Mouse (Mus musculus): Measurements from ENCODE around the gene Adamts17. TPM values are rescaled to one million over a fixed set of nuclear protein-coding genes. Genes with fewer than 3 reads are reported as not detected.

The Adamts17 gene
- polyA plus RNA-seq, 1 experiment: 2.4 TPM

GRCm38 (mm10) chr7:66966541-66967205 lies 127.1 kb downstream of the Adamts17 start:
- no peaks in the 10 kb centered on the region for H3K36me3 ChIP-seq (ENCODE audit: control insufficient read depth, insufficient read depth, low read length)
- TF ChIP-seq CTCF (IDR thresholded peaks at IDR 0.05; ENCODE audit: borderline replicate concordance, control insufficient read depth, extremely low read depth, insufficient read depth, low read length, poor library complexity): no peak
- peaks cover 28% of the 10 kb centered on the region for H3K4me1 ChIP-seq (replicated peaks; ENCODE audit: control insufficient read depth, insufficient read depth, low read length)
- WGBS: 88% methylated on average over 6 of the region's 6 CpGs
- no peaks in the 10 kb centered on the region for H3K27me3 ChIP-seq (ENCODE audit: control insufficient read depth, insufficient read depth, low read length)
- DNase-seq: no peak
- no peak overlapping the region for H3K27ac ChIP-seq (ENCODE audit: control insufficient read depth, insufficient read depth, low read length)
- H3K4me3 ChIP-seq (ENCODE audit: control insufficient read depth, insufficient read depth, low read length): no peak overlapping the region

- no peak for DNase-seq
- Histone ChIP-seq H3K4me1 (replicated peaks; ENCODE audit: control insufficient read depth, insufficient read depth, low read length) (peaks cover 28% of the 10 kb centered on the region), H3K27me3 (ENCODE audit: control insufficient read depth, insufficient read depth, low read length) (no peaks in the 10 kb centered on the region), H3K4me3 (ENCODE audit: control insufficient read depth, insufficient read depth, low read length) (no peak overlapping the region), H3K36me3 (ENCODE audit: control insufficient read depth, insufficient read depth, low read length) (no peaks in the 10 kb centered on the region), H3K27ac (ENCODE audit: control insufficient read depth, insufficient read depth, low read length) (no peak overlapping the region)
- WGBS: 85% methylated on average over 8 of the region's 8 CpGs
- TF ChIP-seq CTCF (IDR thresholded peaks at IDR 0.05; ENCODE audit: borderline replicate concordance, control insufficient read depth, extremely low read depth, insufficient read depth, low read length, poor library complexity) (no peak), POLR2A (IDR thresholded peaks at IDR 0.05; ENCODE audit: control insufficient read depth, extremely low read depth, insufficient read depth, low read length, poor library complexity) (no peak)
Observed at GRCm38 (mm10) chr7:66967206-66967919, 127.8 kb downstream of the Adamts17 start.

- Histone ChIP-seq H3K27me3 (ENCODE audit: control insufficient read depth, insufficient read depth, low read length) (no peaks in the 10 kb centered on the region), H3K27ac (ENCODE audit: control insufficient read depth, insufficient read depth, low read length) (no peak overlapping the region), H3K4me1 (replicated peaks; ENCODE audit: control insufficient read depth, insufficient read depth, low read length) (peaks cover 28% of the 10 kb centered on the region), H3K36me3 (ENCODE audit: control insufficient read depth, insufficient read depth, low read length) (no peaks in the 10 kb centered on the region), H3K4me3 (ENCODE audit: control insufficient read depth, insufficient read depth, low read length) (no peak overlapping the region)
- DNase-seq: no peak
- WGBS: 81% methylated on average over 6 of the region's 6 CpGs
- TF ChIP-seq POLR2A (IDR thresholded peaks at IDR 0.05; ENCODE audit: control insufficient read depth, extremely low read depth, insufficient read depth, low read length, poor library complexity) (no peak), CTCF (IDR thresholded peaks at IDR 0.05; ENCODE audit: borderline replicate concordance, control insufficient read depth, extremely low read depth, insufficient read depth, low read length, poor library complexity) (no peak)
Observed at GRCm38 (mm10) chr7:66968661-66969060, 129.1 kb downstream of the Adamts17 start.

- no peaks in the 10 kb centered on the region for H3K36me3 ChIP-seq (ENCODE audit: control insufficient read depth, insufficient read depth, low read length)
- H3K4me3 ChIP-seq (ENCODE audit: control insufficient read depth, insufficient read depth, low read length): no peak overlapping the region
- no peak for TF ChIP-seq CTCF (IDR thresholded peaks at IDR 0.05; ENCODE audit: borderline replicate concordance, control insufficient read depth, extremely low read depth, insufficient read depth, low read length, poor library complexity)
- no peak for TF ChIP-seq POLR2A (IDR thresholded peaks at IDR 0.05; ENCODE audit: control insufficient read depth, extremely low read depth, insufficient read depth, low read length, poor library complexity)
- peak; percentile 53 for DNase-seq
- H3K27me3 ChIP-seq (ENCODE audit: control insufficient read depth, insufficient read depth, low read length): no peaks in the 10 kb centered on the region
- WGBS: 1% methylated on average over 2 of the region's 2 CpGs
- peaks cover 28% of the 10 kb centered on the region for H3K4me1 ChIP-seq (replicated peaks; ENCODE audit: control insufficient read depth, insufficient read depth, low read length)
- H3K27ac ChIP-seq (ENCODE audit: control insufficient read depth, insufficient read depth, low read length): no peak overlapping the region; the same call in 1 of the 2 replicates
Observed at GRCm38 (mm10) chr7:66969199-66969598, 129.7 kb downstream of the Adamts17 start.

DNA sequence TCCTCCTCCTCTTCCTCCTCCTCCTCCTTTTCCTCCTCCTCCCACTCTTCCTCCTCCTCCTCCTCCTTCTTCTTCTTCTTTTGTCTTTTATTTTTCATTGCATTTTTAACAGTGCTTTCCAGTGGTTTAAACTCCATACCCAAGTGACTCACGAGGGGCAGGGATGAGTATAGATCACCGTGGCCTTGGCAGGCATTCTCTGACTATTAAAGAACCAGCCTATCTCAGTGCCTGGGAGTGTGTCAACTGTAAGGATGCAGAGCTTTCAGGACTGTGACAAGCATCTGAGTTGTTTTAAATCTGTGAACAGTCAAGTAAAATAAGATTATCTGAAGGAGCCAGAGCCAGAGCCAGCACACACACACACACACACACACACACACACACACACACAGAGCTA lies 130.7 kb downstream of the Adamts17 start:
- Histone ChIP-seq H3K4me3 (ENCODE audit: control insufficient read depth, insufficient read depth, low read length) (no peak overlapping the region), H3K27ac (ENCODE audit: control insufficient read depth, insufficient read depth, low read length) (no peak overlapping the region), H3K27me3 (ENCODE audit: control insufficient read depth, insufficient read depth, low read length) (no peaks in the 10 kb centered on the region), H3K4me1 (replicated peaks; ENCODE audit: control insufficient read depth, insufficient read depth, low read length) (peaks cover 37% of the 10 kb centered on the region), H3K36me3 (ENCODE audit: control insufficient read depth, insufficient read depth, low read length) (no peaks in the 10 kb centered on the region)
- TF ChIP-seq CTCF (IDR thresholded peaks at IDR 0.05; ENCODE audit: borderline replicate concordance, control insufficient read depth, extremely low read depth, insufficient read depth, low read length, poor library complexity) (no peak), POLR2A (IDR thresholded peaks at IDR 0.05; ENCODE audit: control insufficient read depth, extremely low read depth, insufficient read depth, low read length, poor library complexity) (no peak)
- WGBS: 91% methylated on average over 2 of the region's 2 CpGs
- no peak for DNase-seq

DNA sequence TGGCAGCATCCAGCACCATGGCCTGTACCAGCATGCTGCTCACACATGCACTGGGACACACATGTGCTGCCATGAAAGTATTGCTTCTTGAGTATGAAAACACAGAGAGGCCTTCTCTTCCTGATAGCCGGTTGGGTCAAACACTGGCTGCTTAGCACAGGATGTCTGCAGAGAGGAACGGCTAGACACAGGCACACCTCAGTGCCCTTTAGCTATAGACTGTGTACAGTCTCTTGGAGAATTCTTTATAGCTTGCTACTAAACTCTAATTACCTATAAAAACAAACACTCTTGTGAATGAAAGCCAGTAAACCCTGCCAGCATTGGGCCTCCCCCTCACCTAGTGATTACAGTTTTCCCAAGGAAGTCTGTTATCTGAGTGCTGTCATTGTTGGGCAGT lies 131.4 kb downstream of the Adamts17 start:
- H3K4me1 ChIP-seq (replicated peaks; ENCODE audit: control insufficient read depth, insufficient read depth, low read length): peaks cover 41% of the 10 kb centered on the region
- no peak overlapping the region for H3K4me3 ChIP-seq (ENCODE audit: control insufficient read depth, insufficient read depth, low read length)
- H3K27me3 ChIP-seq (ENCODE audit: control insufficient read depth, insufficient read depth, low read length): no peaks in the 10 kb centered on the region
- TF ChIP-seq POLR2A (IDR thresholded peaks at IDR 0.05; ENCODE audit: control insufficient read depth, extremely low read depth, insufficient read depth, low read length, poor library complexity) (no peak), CTCF (IDR thresholded peaks at IDR 0.05; ENCODE audit: borderline replicate concordance, control insufficient read depth, extremely low read depth, insufficient read depth, low read length, poor library complexity) (no peak)
- DNase-seq: no peak
- H3K36me3 ChIP-seq (ENCODE audit: control insufficient read depth, insufficient read depth, low read length): no peaks in the 10 kb centered on the region
- H3K27ac ChIP-seq (ENCODE audit: control insufficient read depth, insufficient read depth, low read length): no peak overlapping the region
- WGBS: 84% methylated on average over 2 of the region's 2 CpGs
